Mouse (Mus musculus): ENCODE data around the gene Cstb.
A peak's percentile ranks its signal among the peaks of the same experiment; 100 is the strongest.

Cstb gene

GRCm38 (mm10) chr10:78425181-78426041 is at the start of gene Cstb:
Cstb (plus strand) TSS chr10:78425669.
- DNase-seq (ENCODE audit: low read depth, low spot score) = peak; percentile 94

GRCm38 (mm10) chr10:78378516-78378915 is 47.0 kb upstream of the Cstb start:
- DNase-seq (ENCODE audit: low read depth, low spot score) = peak; percentile 83

GRCm38 (mm10) chr10:78383567-78383966 is 41.9 kb upstream of the Cstb start:
- DNase-seq (ENCODE audit: low read depth, low spot score) = no peak

GRCm38 (mm10) chr10:78385520-78385919 is 39.9 kb upstream of the Cstb start:
- no peak for DNase-seq (ENCODE audit: low read depth, low spot score)

- DNase-seq (ENCODE audit: low read depth, low spot score) = no peak
Observed at GRCm38 (mm10) chr10:78388216-78388980, 37.1 kb upstream of the Cstb start.

- DNase-seq (ENCODE audit: low read depth, low spot score) = peak; percentile 86
Observed at GRCm38 (mm10) chr10:78390982-78391470, 34.4 kb upstream of the Cstb start.

- DNase-seq (ENCODE audit: low read depth, low spot score) = peak; percentile 80
Observed at GRCm38 (mm10) chr10:78392072-78392471, 33.4 kb upstream of the Cstb start.

- DNase-seq (ENCODE audit: low read depth, low spot score) = no peak
Observed at GRCm38 (mm10) chr10:78395377-78395776, 30.1 kb upstream of the Cstb start.

GRCm38 (mm10) chr10:78395819-78396624 is 29.4 kb upstream of the Cstb start:
- DNase-seq (ENCODE audit: low read depth, low spot score) = peak; percentile 97

- no peak for DNase-seq (ENCODE audit: low read depth, low spot score)
Observed at GRCm38 (mm10) chr10:78396625-78396885, 28.9 kb upstream of the Cstb start.

- DNase-seq (ENCODE audit: low read depth, low spot score) = peak; percentile 66
Observed at GRCm38 (mm10) chr10:78399090-78399657, 26.3 kb upstream of the Cstb start.

- DNase-seq (ENCODE audit: low read depth, low spot score) = no peak
Observed at GRCm38 (mm10) chr10:78401127-78401526, 24.3 kb upstream of the Cstb start.

- no peak for DNase-seq (ENCODE audit: low read depth, low spot score)
Observed at GRCm38 (mm10) chr10:78402301-78402922, 23.1 kb upstream of the Cstb start.

GRCm38 (mm10) chr10:78406152-78406551 is 19.3 kb upstream of the Cstb start:
- DNase-seq (ENCODE audit: low read depth, low spot score) = no peak

- no peak for DNase-seq (ENCODE audit: low read depth, low spot score)
Observed at GRCm38 (mm10) chr10:78407132-78407531, 18.3 kb upstream of the Cstb start.

- no peak for DNase-seq (ENCODE audit: low read depth, low spot score)
Observed at GRCm38 (mm10) chr10:78409035-78409788, 16.3 kb upstream of the Cstb start.

GRCm38 (mm10) chr10:78411851-78412250 is 13.6 kb upstream of the Cstb start:
- no peak for DNase-seq (ENCODE audit: low read depth, low spot score)

GRCm38 (mm10) chr10:78412319-78413151 is 12.9 kb upstream of the Cstb start, which contains the start of gene Rrp1:
Rrp1 (minus strand) TSS chr10:78413043.
- peak; percentile 97 for DNase-seq (ENCODE audit: low read depth, low spot score)

- DNase-seq (ENCODE audit: low read depth, low spot score) = no peak
Observed at GRCm38 (mm10) chr10:78413152-78413520, 12.3 kb upstream of the Cstb start.
